Mouse (Mus musculus) heart, embryonic 15.5 days (tissue): Measurements from ENCODE around the gene 4931406P16Rik. TPM values are rescaled to one million over a fixed set of nuclear protein-coding genes. Genes with fewer than 3 reads are reported as not detected.

Experiments used
- polyA plus RNA-seq: library from polyadenylated mRNA; unstranded; fragments of >200 nt; fragmentation: Nextera tagmentation; extraction: Ambion mirVana; gene quantifications from 2 replicates; pipeline ENCODE4 v1.2.1, GENCODE M21; 2015

Gene 4931406P16Rik
- polyA plus RNA-seq, 1 experiment from 2014 or later, result 32.5 TPM

Other genes starting within 250 kb of the 4931406P16Rik start
- gene Scgb1b30, start 218.1 kb downstream of the 4931406P16Rik start, polyA plus RNA-seq, result not detected in 2 replicates
- gene Wtip, start 180.3 kb downstream of the 4931406P16Rik start, polyA plus RNA-seq, result 4.3 and 6.5 TPM in 2 replicates
- gene Uba2, start 144.0 kb downstream of the 4931406P16Rik start, polyA plus RNA-seq, result 89.0 and 108 TPM in 2 replicates
- 46.9 and 55.1 TPM in 2 replicates for gene Pdcd2l, start 116.9 kb downstream of the 4931406P16Rik start, polyA plus RNA-seq
- gene Gpi1, start 83.2 kb downstream of the 4931406P16Rik start, polyA plus RNA-seq, result 660 and 727 TPM in 2 replicates
- 0.31 TPM in 1 of 2 replicates, not detected in the other for gene Gm6096, start 62.5 kb downstream of the 4931406P16Rik start, polyA plus RNA-seq
- gene Lsm14a, start 79.8 kb upstream of the 4931406P16Rik start, polyA plus RNA-seq, result 57.1 and 63.1 TPM in 2 replicates